Mouse (Mus musculus) bone marrow, adult 2 months (tissue): ENCODE measurements at regions not wholly inside any gene's neighbourhood (a gene's known extent, or its start where the extent isn't known, plus 50 kb on each side); places are given as distances from the start of the nearest gene placed in this dataset.

Experiments used
- CTCF ChIP-seq: fragments of 200-500 bp; IDR thresholded peaks from 2 replicates; pipeline ENCODE4 v1.5.1; 2011; ENCODE audit warnings: low read length, control low read depth; ENCODE audit not compliant: control insufficient read depth, insufficient read depth
- POLR2A ChIP-seq: fragments of 200-500 bp; IDR thresholded peaks from 2 replicates; pipeline ENCODE4 v1.6.1; 2011; ENCODE audit warnings: low read depth, mild to moderate bottlenecking, control low read depth, low read length, borderline replicate concordance; ENCODE audit not compliant: control insufficient read depth

- TF ChIP-seq CTCF: no peak
- TF ChIP-seq POLR2A: no peak
Observed at GRCm38 (mm10) chr12:25553656-25554055, 456.7 kb upstream of the Id2 start.
